Mouse (Mus musculus) embryonic fibroblast, embryonic 13.5 days (primary cell): ENCODE measurements around the gene Dao. TPM values are rescaled to one million over a fixed set of nuclear protein-coding genes. Genes with fewer than 3 reads are reported as not detected.

Experiments
- H3K27ac ChIP-seq: 2 replicates; pipeline ENCODE4 v1.5.1; 2012; ENCODE audit warnings: low read length, control low read depth, inconsistent platforms; ENCODE audit not compliant: insufficient read depth
- H3K4me1 ChIP-seq: 2 replicates; pipeline ENCODE4 v1.6.1; 2011; ENCODE audit warnings: low read length; ENCODE audit not compliant: control insufficient read depth, insufficient read depth
- H3K4me3 ChIP-seq: 2 replicates; pipeline ENCODE4 v1.5.1; 2011; ENCODE audit warnings: mild to moderate bottlenecking, control low read depth, low read length; ENCODE audit not compliant: insufficient read depth
- CTCF ChIP-seq: IDR thresholded peaks from 2 replicates; pipeline ENCODE4 v1.5.1; 2011; ENCODE audit warnings: mild to moderate bottlenecking, control low read depth, low read length, moderate library complexity, borderline replicate concordance; ENCODE audit not compliant: insufficient read depth
- POLR2A ChIP-seq: IDR thresholded peaks from 2 replicates; pipeline ENCODE4 v1.6.1; 2011; ENCODE audit warnings: low read depth, mild to moderate bottlenecking, control low read depth, low read length, moderate library complexity
- polyA plus RNA-seq: library from polyadenylated mRNA; stranded (reverse); fragments of >200 nt; gene quantifications from 2 replicates; pipeline ENCODE4 v1.2.4, GENCODE M21; 2011; ENCODE audit warnings: low read depth; ENCODE audit not compliant: missing spikeins, insufficient read length

Dao gene
- polyA plus RNA-seq, 1 experiment, result not detected

- H3K4me1 ChIP-seq, result no peaks in the 10 kb centered on the region
- no peak overlapping the region for H3K27ac ChIP-seq
- TF ChIP-seq CTCF (no peak), POLR2A (no peak)
- no peak overlapping the region for H3K4me3 ChIP-seq
Observed at GRCm38 (mm10) chr5:114009049-114009448, 5.5 kb downstream of the Dao start.

- Histone ChIP-seq H3K4me3 (no peak overlapping the region), H3K27ac (no peak overlapping the region), H3K4me1 (no peaks in the 10 kb centered on the region)
- TF ChIP-seq POLR2A (no peak), CTCF (no peak)
Observed at GRCm38 (mm10) chr5:114015121-114015520, 11.6 kb downstream of the Dao start.

GRCm38 (mm10) chr5:114024390-114024789, 20.9 kb downstream of the Dao start:
- Histone ChIP-seq H3K4me1 (no peaks in the 10 kb centered on the region), H3K4me3 (no peak overlapping the region), H3K27ac (no peak overlapping the region)
- TF ChIP-seq POLR2A, result no peak
- no peak for TF ChIP-seq CTCF

GRCm38 (mm10) chr5:114024885-114025284, 21.4 kb downstream of the Dao start:
- H3K4me1 ChIP-seq, result no peaks in the 10 kb centered on the region
- no peak overlapping the region for H3K27ac ChIP-seq
- H3K4me3 ChIP-seq, result no peak overlapping the region
- TF ChIP-seq POLR2A (no peak), CTCF (no peak)

GRCm38 (mm10) chr5:114027217-114027944, 23.9 kb downstream of the Dao start:
- TF ChIP-seq POLR2A (no peak), CTCF (no peak)
- Histone ChIP-seq H3K4me3 (no peak overlapping the region), H3K27ac (no peak overlapping the region), H3K4me1 (no peaks in the 10 kb centered on the region)

GRCm38 (mm10) chr5:114028111-114028510, 24.6 kb downstream of the Dao start:
- Histone ChIP-seq H3K27ac (no peak overlapping the region), H3K4me3 (no peak overlapping the region), H3K4me1 (no peaks in the 10 kb centered on the region)
- TF ChIP-seq POLR2A (no peak), CTCF (no peak)

- H3K4me1 ChIP-seq, result no peaks in the 10 kb centered on the region
- H3K27ac ChIP-seq, result no peak overlapping the region
- TF ChIP-seq CTCF, result no peak
- H3K4me3 ChIP-seq, result no peak overlapping the region
Observed at GRCm38 (mm10) chr5:114030652-114031051, 27.1 kb downstream of the Dao start.

GRCm38 (mm10) chr5:114032161-114032763, 28.8 kb downstream of the Dao start:
- Histone ChIP-seq H3K4me1 (no peaks in the 10 kb centered on the region), H3K4me3 (no peak overlapping the region), H3K27ac (no peak overlapping the region)
- TF ChIP-seq POLR2A (no peak), CTCF (no peak)

- no peak overlapping the region for H3K27ac ChIP-seq
- TF ChIP-seq POLR2A, result no peak
- no peak for TF ChIP-seq CTCF
- no peaks in the 10 kb centered on the region for H3K4me1 ChIP-seq
- no peak overlapping the region for H3K4me3 ChIP-seq
Observed at GRCm38 (mm10) chr5:114034393-114034792, 30.9 kb downstream of the Dao start.

- TF ChIP-seq CTCF (no peak), POLR2A (no peak)
- Histone ChIP-seq H3K4me3 (no peak overlapping the region), H3K4me1 (no peaks in the 10 kb centered on the region), H3K27ac (no peak overlapping the region)
Observed at GRCm38 (mm10) chr5:114035111-114035510, 31.6 kb downstream of the Dao start.
